Mouse (Mus musculus) kidney, adult 18-20 months (tissue): ENCODE results near the gene Crnkl1.
"Not testable (repeated sequence)": the region's sequence is repeated elsewhere in the genome, so short reads cannot be mapped to it uniquely, and the experiment has no call there.

Source experiments
- DNase-seq: peaks from one replicate; pipeline ENCODE4 v3.0.0; 2021

Gene Crnkl1

DNA sequence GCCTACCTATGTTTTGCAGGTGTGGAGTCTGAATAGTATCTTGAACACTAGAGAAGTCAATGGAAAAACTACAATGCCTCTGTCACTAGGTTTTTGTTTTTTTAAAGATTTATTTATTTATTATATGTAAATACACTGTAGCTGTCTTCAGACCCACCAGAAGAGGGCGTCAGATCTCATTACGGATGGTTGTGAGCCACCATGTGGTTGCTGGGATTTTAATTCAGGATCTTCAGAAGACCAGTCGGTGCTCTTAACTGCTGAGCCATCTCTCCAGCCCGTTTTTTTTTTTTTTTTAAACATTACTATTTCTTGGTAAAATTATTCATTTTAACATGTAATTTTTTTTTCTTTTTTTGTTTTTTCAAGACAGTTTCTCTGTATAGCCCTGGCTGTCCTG, 28.9 kb downstream of the Crnkl1 start:
- not testable (repeated sequence) for DNase-seq

DNA sequence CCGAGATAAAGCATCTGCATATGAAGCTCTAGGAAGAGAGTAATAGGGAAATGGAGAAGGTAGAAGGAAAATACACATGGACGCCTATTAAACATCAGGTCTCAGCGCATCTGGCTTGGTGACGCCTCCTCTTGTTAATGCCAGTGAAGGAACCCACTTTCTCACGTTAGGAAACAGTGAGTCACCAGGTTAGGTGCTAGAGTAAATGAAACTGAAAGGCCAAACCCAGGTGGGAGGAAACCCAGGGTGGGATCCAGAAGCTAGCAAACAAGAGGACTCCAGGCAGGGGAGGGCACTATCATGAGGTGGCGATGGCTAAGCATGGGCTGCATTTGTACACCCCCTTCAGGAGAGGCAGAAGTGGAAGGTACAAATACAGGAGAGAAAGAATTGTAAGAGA, 29.7 kb downstream of the Crnkl1 start:
- no peak for DNase-seq

- no peak for DNase-seq
These were observed 30.7 kb downstream of the Crnkl1 start for GRCm38 (mm10) chr2:145903983-145904616.

- peak; percentile 92 for DNase-seq
These were observed 31.5 kb downstream of the Crnkl1 start for GRCm38 (mm10) chr2:145903061-145903901.

DNA sequence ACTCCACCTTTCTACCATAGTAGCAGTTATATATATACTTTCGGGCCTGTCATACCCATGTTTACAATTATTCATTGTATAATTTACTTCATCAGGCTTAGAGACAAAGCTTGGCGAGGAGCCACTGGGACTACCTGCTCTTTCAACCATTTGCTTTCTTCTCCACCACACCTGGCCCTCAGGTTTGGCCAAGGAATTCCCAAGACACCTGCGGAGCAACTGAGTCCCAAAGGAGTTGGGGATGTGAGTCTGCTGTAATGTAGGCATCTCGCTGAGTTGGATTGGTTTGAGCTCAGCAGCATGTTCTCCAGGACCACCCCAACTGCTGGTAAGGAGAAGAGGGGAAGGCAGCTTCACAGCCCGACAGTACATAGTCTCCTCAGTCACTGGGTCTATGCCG, 33.0 kb downstream of the Crnkl1 start, which contains the start of gene Naa20:
Naa20 (plus strand) TSS at position 239 of the 400 bp plus-strand sequence.
- no peak for DNase-seq

GRCm38 (mm10) chr2:145900318-145900717, 34.5 kb downstream of the Crnkl1 start:
- DNase-seq, result not testable (repeated sequence)

GRCm38 (mm10) chr2:145898106-145898505, 36.7 kb downstream of the Crnkl1 start:
- no peak for DNase-seq

GRCm38 (mm10) chr2:145893756-145894155, 41.1 kb downstream of the Crnkl1 start:
- no peak for DNase-seq

DNA sequence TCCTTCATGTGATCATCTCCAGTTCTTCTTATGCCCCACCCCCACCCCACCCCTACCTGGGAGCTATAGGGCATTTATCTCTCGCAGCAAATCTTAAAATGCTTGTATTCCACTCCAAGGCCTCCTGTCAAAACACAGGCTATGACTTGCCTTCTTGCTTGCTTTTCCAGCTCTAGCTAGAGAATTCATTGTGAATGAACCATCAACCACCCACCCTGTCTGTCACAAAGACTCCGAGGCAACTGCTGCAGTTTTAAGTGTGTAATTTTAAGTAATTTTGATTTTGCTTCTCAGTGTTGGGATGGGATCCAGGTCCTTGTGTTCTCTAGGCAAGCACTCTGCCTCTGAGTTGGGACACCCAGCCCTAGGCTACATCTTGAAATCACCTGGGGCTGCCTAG, 44.2 kb downstream of the Crnkl1 start:
- DNase-seq, result no peak

DNA sequence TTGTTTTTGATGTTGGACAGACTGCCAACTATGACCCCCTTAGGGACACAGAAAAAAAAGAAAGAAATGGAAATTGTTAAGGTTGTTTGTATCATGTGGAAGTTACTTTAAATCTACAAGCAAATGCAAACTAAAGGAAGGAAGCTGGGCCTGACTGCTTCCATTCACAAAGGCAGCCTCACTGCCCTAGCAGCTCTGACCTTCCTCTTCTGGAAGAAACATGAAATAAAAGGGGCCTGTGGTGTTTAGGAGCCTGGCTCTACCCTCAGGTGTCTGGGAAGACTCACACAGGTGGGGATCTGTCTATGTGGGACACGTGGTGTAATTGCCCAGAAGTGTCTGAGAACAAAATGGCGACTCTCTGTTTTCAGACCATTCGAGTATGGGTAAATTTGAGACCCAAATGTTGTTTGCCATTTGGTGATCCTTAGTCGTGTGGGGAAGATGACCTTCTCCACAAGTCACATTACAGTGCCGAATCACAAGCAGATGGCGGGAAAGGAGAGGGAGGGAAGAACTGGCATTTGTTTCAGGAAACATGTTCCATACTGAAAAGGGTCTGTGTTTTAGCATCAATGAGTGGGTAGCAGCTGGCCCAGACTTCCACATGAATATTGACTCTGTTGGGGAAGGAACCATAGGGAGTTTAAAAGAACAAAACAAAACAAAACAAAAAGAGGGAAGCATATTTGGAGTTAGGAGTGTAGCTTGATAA, 45.9 kb downstream of the Crnkl1 start:
- DNase-seq, result no peak

DNA sequence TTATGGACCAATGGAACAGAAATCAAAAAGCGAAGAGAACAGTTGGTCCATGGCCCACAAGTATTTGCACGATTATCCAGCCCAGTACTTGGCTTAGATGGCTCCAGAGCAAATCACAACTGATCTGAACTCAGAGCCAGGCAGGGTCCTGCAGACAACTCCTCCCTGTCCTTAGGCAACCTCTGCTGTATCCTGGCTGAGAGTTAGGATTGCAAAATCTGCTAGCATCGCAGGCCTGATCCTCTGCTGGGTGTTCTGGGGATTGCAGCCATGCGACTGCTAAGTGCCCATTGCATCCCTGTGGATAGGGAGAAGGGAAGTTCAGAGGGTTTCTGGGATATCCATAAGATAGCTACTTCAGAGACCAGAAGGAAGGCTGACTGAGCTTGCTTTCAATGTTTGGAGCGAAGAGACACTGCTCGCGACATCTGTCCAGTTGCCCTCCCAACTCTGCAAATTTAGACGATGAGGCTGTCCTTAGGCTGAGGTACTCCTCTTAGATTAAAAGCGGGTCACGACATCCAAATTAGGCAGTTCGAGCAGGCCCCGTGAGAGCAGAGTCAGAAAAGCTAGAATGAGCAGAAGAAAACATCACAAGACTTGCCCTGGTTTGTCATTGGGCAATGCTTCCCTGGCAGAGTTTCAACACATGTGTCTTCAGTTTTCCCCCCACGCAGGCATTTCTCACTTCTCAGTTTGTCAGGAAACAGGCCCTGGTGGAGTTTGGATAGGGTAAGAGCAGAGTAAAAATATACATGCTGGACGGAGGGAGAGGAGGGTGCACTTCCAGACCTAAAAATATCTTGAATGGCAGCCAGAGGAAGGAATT, 46.7 kb downstream of the Crnkl1 start:
- peak; percentile 48 for DNase-seq

DNA sequence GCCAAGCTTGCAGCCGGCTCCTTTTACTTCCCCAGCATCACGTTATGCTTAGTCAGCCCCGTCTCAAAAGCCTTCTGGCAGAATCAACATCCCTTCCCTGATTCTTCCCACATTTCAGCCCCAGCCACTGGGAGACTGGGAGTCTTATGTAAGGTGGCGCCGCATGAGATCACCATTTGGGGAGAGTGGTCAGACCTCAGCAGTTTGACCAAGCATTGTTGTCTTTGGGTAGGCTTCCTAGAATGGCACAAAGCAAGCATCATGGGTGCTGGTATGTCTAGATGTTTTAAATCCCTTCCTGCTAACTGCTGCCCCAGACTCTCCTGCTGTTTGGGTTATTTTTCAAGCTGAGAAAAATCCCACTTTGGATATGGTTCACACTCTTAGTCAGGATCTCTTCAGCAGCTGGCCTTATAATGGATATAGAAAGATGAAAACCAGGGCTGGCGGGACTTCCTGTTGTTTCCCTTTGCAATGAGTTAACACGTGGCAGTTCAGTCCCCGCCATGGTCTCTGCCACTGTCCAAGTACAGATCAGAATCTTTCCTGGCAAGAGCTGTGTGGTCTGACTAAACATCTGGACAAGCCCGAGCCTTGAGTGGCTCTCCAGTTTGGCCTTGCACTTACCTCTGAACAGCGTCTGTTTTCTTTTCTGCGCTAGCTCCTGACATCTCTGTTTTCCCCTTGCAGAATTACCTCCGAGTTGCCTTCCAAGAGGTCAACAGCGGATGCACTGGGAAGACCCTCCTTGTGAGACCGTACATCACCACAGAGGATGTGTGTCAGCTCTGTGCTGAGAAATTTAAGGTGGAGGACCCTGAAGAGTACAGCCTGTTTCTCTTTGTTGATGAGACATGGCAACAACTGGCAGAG, 49.7 kb downstream of the Crnkl1 start:
- DNase-seq, result peak; percentile 43

- DNase-seq, result peak; percentile 56
These were observed 50.5 kb downstream of the Crnkl1 start for GRCm38 (mm10) chr2:145884036-145884912.

DNA sequence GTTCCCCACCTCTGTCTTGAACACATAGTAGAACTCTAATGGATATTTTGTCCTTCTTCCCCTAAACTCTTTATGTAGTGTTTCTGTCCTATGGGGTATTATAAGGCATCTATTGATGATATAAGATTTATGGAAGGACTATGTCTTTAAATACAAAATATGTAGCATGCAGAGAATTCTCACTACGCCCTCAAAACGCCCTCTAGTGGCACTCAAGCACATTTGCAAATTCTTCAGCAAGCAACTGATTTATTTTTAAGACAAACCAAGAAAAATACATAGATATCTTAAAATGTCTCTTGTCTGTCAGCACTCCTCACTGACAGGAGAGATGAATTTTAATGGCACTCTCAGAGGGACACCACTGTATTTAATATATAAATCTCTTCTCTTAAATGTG, 52.4 kb downstream of the Crnkl1 start:
- no peak for DNase-seq

DNA sequence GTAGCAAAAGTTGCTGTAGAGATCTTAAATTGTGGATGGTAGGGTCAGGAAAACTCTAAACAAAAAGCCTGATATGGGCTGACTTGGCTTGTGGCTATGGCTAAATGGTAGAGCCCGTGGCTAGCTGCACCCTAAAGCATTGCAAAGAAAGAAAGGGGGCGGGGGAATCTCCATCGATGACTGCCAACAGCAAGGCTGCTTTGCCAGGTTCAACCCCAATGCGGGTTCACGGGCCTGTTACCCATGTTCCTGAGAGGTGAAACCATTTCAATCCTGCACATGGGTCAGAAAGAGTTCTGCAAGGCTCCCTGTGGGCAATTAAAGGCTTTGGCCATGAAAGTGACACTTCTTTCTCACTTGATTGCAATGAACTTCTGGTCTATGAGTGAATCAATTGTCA, 52.9 kb downstream of the Crnkl1 start:
- DNase-seq, result no peak

GRCm38 (mm10) chr2:145880887-145881747, 53.7 kb downstream of the Crnkl1 start:
- DNase-seq, result no peak

DNA sequence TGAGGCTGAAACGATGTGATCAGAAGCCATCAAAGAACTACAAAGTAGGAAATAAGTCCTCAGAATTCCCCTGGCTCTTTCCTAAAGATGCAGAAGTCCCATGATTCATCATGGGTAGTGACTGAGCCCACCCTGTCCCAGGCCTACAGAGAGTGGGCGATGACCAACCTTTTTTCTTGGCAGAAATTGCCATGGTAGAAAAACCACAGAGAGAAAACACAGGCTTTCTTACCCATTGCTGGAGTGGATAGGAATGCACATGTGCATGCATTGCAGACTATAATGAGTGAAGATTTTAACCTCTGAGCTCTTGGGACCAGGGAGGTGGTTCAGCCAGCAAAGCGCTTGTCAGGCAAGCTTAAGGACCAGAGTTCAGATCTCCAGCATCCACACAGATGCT, 57.6 kb downstream of the Crnkl1 start:
- no peak for DNase-seq

GRCm38 (mm10) chr2:145874879-145875482, 59.8 kb downstream of the Crnkl1 start:
- no peak for DNase-seq

- DNase-seq, result no peak
These were observed 60.9 kb downstream of the Crnkl1 start for GRCm38 (mm10) chr2:145873953-145874352.
